Mouse (Mus musculus) G1E (cell line): Measurements from ENCODE around the gene Guca1a. TPM values are rescaled to one million over a fixed set of nuclear protein-coding genes. Genes with fewer than 3 reads are reported as not detected.

Experiments used
- ATAC-seq: 2 replicates; pipeline ENCODE4 v1.8.0; 2016; ENCODE audit warnings: mild to moderate bottlenecking; ENCODE audit not compliant: insufficient number of reproducible peaks, poor library complexity, low FRiP score, severe bottlenecking; ENCODE audit errors: extremely low read depth
- DNase-seq: peaks from one replicate; pipeline ENCODE4 v3.0.0; 2012; ENCODE audit warnings: low spot score
- H3K27me3 ChIP-seq: 2 replicates; pipeline ENCODE4 v1.6.1; 2012; ENCODE audit warnings: mild to moderate bottlenecking, low read length, inconsistent platforms; ENCODE audit not compliant: insufficient read depth
- H3K36me3 ChIP-seq: replicated peaks from 2 replicates; pipeline ENCODE3; 2012; ENCODE audit warnings: mild to moderate bottlenecking, inconsistent platforms
- H3K4me1 ChIP-seq: 2 replicates; pipeline ENCODE4 v1.6.1; 2012; ENCODE audit warnings: low read depth, low read length, inconsistent platforms, mixed read lengths; ENCODE audit not compliant: insufficient read depth
- H3K4me3 ChIP-seq: 2 replicates; pipeline ENCODE4 v1.5.1; 2012; ENCODE audit warnings: low read depth, mild to moderate bottlenecking, inconsistent platforms, low read length, moderate library complexity, mixed read lengths
- H3K9me3 ChIP-seq: replicated peaks from 2 replicates; pipeline ENCODE4 v1.6.1; 2012; ENCODE audit warnings: inconsistent platforms
- CTCF ChIP-seq: IDR thresholded peaks from 2 replicates; pipeline ENCODE4 v1.5.1; 2012; ENCODE audit warnings: low read depth, low read length, inconsistent platforms, mixed read lengths
- GATA1 ChIP-seq: IDR thresholded peaks from 2 replicates; pipeline ENCODE4 v1.6.1; 2012; ENCODE audit warnings: borderline replicate concordance, low read length, inconsistent platforms, mixed read lengths
- GATA2 ChIP-seq: IDR thresholded peaks from 2 replicates; pipeline ENCODE4 v1.6.1; 2012; ENCODE audit warnings: low read depth, low read length, inconsistent platforms, borderline replicate concordance
- POLR2AphosphoS5 ChIP-seq: IDR thresholded peaks from 2 replicates; pipeline ENCODE4 v1.6.1; 2012; ENCODE audit warnings: low read depth, low read length, inconsistent platforms; ENCODE audit not compliant: insufficient replicate concordance
- TAL1 ChIP-seq: conservative IDR thresholded peaks from 2 replicates; pipeline ENCODE4 v1.6.1; 2012; ENCODE audit warnings: low read depth, low read length, inconsistent platforms, mixed read lengths
- polyA plus RNA-seq: library from polyadenylated mRNA; stranded (reverse); fragments of >175 nt; gene quantifications from 2 replicates; pipeline ENCODE4 v1.2.3, GENCODE M21; 2012
- total RNA-seq, 2 experiments: library from RNA; stranded (forward) in 1 of 2; stranded (reverse) in 1 of 2; fragments of 200-1000 nt in 1 of 2; fragments of >200 nt in 1 of 2; fragmentation: Nextera tagmentation in 1 of 2; gene quantifications; 2 replicates each; pipeline ENCODE4 v1.2.3; 2014 to 2017

The Guca1a gene
- total and polyA plus RNA-seq, 3 experiments: 0.08 TPM; not detected in 2

- peak; percentile 75 for DNase-seq
- TF ChIP-seq GATA1 (no peak), CTCF (no peak), GATA2 (no peak), POLR2AphosphoS5 (no peak), TAL1 (no peak)
- H3K27me3 ChIP-seq: no peaks in the 10 kb centered on the region
Observed at GRCm38 (mm10) chr17:47368401-47369086, 31.8 kb downstream of the Guca1a start, which contains the start of gene Mrps10. Gene Mrps10 (plus strand): TSS chr17:47368887.

GRCm38 (mm10) chr17:47361343-47361742, 39.0 kb downstream of the Guca1a start:
- DNase-seq: no peak
- Histone ChIP-seq H3K9me3 (no peaks in the 10 kb centered on the region), H3K4me1 (peaks cover 2% of the 10 kb centered on the region; the same call in 1 of the 2 replicates), H3K36me3 (no peaks in the 10 kb centered on the region), H3K27me3 (peaks cover 12% of the 10 kb centered on the region), H3K4me3 (no peak overlapping the region)
- ATAC-seq: no peak
- TF ChIP-seq CTCF (no peak), GATA1 (no peak), POLR2AphosphoS5 (no peak), TAL1 (no peak), GATA2 (no peak)

More at GRCm38 (mm10) chr17:47368401-47369086, 31.8 kb downstream of the Guca1a start, which contains the start of gene Mrps10:
- Histone ChIP-seq H3K9me3 (no peaks in the 10 kb centered on the region), H3K4me3 (peak within 1 kb of the TSS; percentile 77), H3K36me3 (peaks cover 28% of the 10 kb centered on the region), H3K4me1 (peaks cover 32% of the 10 kb centered on the region)
- ATAC-seq: peak; percentile 85

GRCm38 (mm10) chr17:47359964-47360363, 40.4 kb downstream of the Guca1a start:
- H3K9me3 ChIP-seq: no peaks in the 10 kb centered on the region
- H3K27me3 ChIP-seq: peaks cover 14% of the 10 kb centered on the region
- H3K36me3 ChIP-seq: no peaks in the 10 kb centered on the region
- DNase-seq (no peak), ATAC-seq (no peak)
- TF ChIP-seq POLR2AphosphoS5 (no peak), GATA2 (no peak), TAL1 (no peak), CTCF (peak; percentile 84), GATA1 (no peak)
- no peak overlapping the region for H3K4me3 ChIP-seq
- H3K4me1 ChIP-seq: peaks cover 2% of the 10 kb centered on the region; the same call in 1 of the 2 replicates

- DNase-seq: no peak
- ATAC-seq: no peak
- Histone ChIP-seq H3K36me3 (no peaks in the 10 kb centered on the region), H3K27me3 (peaks cover 6% of the 10 kb centered on the region; the same call in 1 of the 2 replicates), H3K9me3 (peaks cover 20% of the 10 kb centered on the region), H3K4me1 (no peaks in the 10 kb centered on the region), H3K4me3 (no peak overlapping the region)
- no peak for TF ChIP-seq TAL1
- no peak for TF ChIP-seq CTCF
- no peak for TF ChIP-seq POLR2AphosphoS5
- TF ChIP-seq GATA1: no peak
- TF ChIP-seq GATA2: no peak
Observed at GRCm38 (mm10) chr17:47349721-47350319, 50.6 kb downstream of the Guca1a start.

Other genes with a start within 250 kb of the Guca1a start
- gene Mrps10, start 31.7 kb downstream of the Guca1a start, total RNA-seq (2014; fragmentation: Nextera tagmentation): 64.7 and 71.5 TPM in 2 replicates
- 43.0 and 48.0 TPM in 2 replicates for gene Mrps10, start 31.7 kb downstream of the Guca1a start, total RNA-seq (2017)
- 50.0 and 65.5 TPM in 2 replicates for gene Mrps10, start 31.7 kb downstream of the Guca1a start, polyA plus RNA-seq
- not detected in 2 replicates for gene Guca1b, start 15.2 kb downstream of the Guca1a start, total RNA-seq (2014; fragmentation: Nextera tagmentation)
- gene Guca1b, start 15.2 kb downstream of the Guca1a start, total RNA-seq (2017): not detected in 2 replicates
- gene Guca1b, start 15.2 kb downstream of the Guca1a start, polyA plus RNA-seq: not detected in 2 replicates
- gene AI661453, start 36.0 kb upstream of the Guca1a start, total RNA-seq (2014; fragmentation: Nextera tagmentation): not detected in 2 replicates
- gene AI661453, start 36.0 kb upstream of the Guca1a start, total RNA-seq (2017): under 0.01 and 0.06 TPM in 2 replicates
- 0.02 and 0.03 TPM in 2 replicates for gene AI661453, start 36.0 kb upstream of the Guca1a start, polyA plus RNA-seq
- gene 1700001C19Rik, start 36.8 kb upstream of the Guca1a start, total RNA-seq (2014; fragmentation: Nextera tagmentation): not detected in 2 replicates
- gene 1700001C19Rik, start 36.8 kb upstream of the Guca1a start, total RNA-seq (2017): 0.17 TPM in 1 of 2 replicates, not detected in the other
- gene 1700001C19Rik, start 36.8 kb upstream of the Guca1a start, polyA plus RNA-seq: not detected in 2 replicates
- 29.1 and 31.1 TPM in 2 replicates for gene Taf8, start 101.7 kb upstream of the Guca1a start, total RNA-seq (2014; fragmentation: Nextera tagmentation)
- gene Taf8, start 101.7 kb upstream of the Guca1a start, total RNA-seq (2017): 39.8 and 47.0 TPM in 2 replicates
- gene Taf8, start 101.7 kb upstream of the Guca1a start, polyA plus RNA-seq: 22.3 and 22.4 TPM in 2 replicates
- gene Ccnd3, start 104.5 kb upstream of the Guca1a start, total RNA-seq (2014; fragmentation: Nextera tagmentation): 229 and 238 TPM in 2 replicates
- 134 and 143 TPM in 2 replicates for gene Ccnd3, start 104.5 kb upstream of the Guca1a start, total RNA-seq (2017)
- gene Ccnd3, start 104.5 kb upstream of the Guca1a start, polyA plus RNA-seq: 426 and 439 TPM in 2 replicates
- 8.1 and 11.8 TPM in 2 replicates for gene Bysl, start 210.9 kb upstream of the Guca1a start, total RNA-seq (2014; fragmentation: Nextera tagmentation)
- 11.3 and 11.9 TPM in 2 replicates for gene Bysl, start 210.9 kb upstream of the Guca1a start, total RNA-seq (2017)
- 35.2 and 44.0 TPM in 2 replicates for gene Bysl, start 210.9 kb upstream of the Guca1a start, polyA plus RNA-seq
- gene Med20, start 211.0 kb upstream of the Guca1a start, total RNA-seq (2014; fragmentation: Nextera tagmentation): 36.4 and 38.8 TPM in 2 replicates
- 59.8 and 60.8 TPM in 2 replicates for gene Med20, start 211.0 kb upstream of the Guca1a start, total RNA-seq (2017)
- gene Med20, start 211.0 kb upstream of the Guca1a start, polyA plus RNA-seq: 6.0 and 9.9 TPM in 2 replicates
- gene Gm20517, start 211.0 kb upstream of the Guca1a start, total RNA-seq (2014; fragmentation: Nextera tagmentation): 2.7 and 9.6 TPM in 2 replicates
- 1.2 and 2.0 TPM in 2 replicates for gene Gm20517, start 211.0 kb upstream of the Guca1a start, total RNA-seq (2017)
- gene Gm20517, start 211.0 kb upstream of the Guca1a start, polyA plus RNA-seq: 0.05 TPM in 1 of 2 replicates, not detected in the other
- 16.0 and 41.7 TPM in 2 replicates for gene Usp49, start 230.1 kb upstream of the Guca1a start, total RNA-seq (2014; fragmentation: Nextera tagmentation)
- gene Usp49, start 230.1 kb upstream of the Guca1a start, total RNA-seq (2017): 5.3 and 6.0 TPM in 2 replicates
- gene Usp49, start 230.1 kb upstream of the Guca1a start, polyA plus RNA-seq: 15.6 and 16.4 TPM in 2 replicates